Mouse (Mus musculus) neural tube, embryonic 13.5 days (tissue): ENCODE results near the gene Ttc39b. TPM values are rescaled to one million over a fixed set of nuclear protein-coding genes. Genes with fewer than 3 reads are reported as not detected.

ENCODE experiments used
- ATAC-seq: fragments of 200-750 bp; cut with Nextera tagmentation; 2 replicates; pipeline ENCODE4 v1.8.0; 2017; ENCODE audit warnings: low read depth, mild to moderate bottlenecking, moderate TSS enrichment, moderate library complexity
- H3K27ac ChIP-seq: fragments of 300-500 bp; sonication (generic); replicated peaks from 2 replicates; pipeline ENCODE4 v1.5.1; 2015; ENCODE audit warnings: moderate library complexity, mild to moderate bottlenecking, inconsistent platforms
- H3K27me3 ChIP-seq: fragments of 300-500 bp; sonication (generic); 2 replicates; pipeline ENCODE4 v1.6.1; 2015; ENCODE audit warnings: mild to moderate bottlenecking, inconsistent platforms
- H3K36me3 ChIP-seq: fragments of 300-500 bp; sonication (generic); 2 replicates; pipeline ENCODE4 v1.6.1; 2015; ENCODE audit warnings: mild to moderate bottlenecking, inconsistent platforms
- H3K4me1 ChIP-seq: fragments of 300-500 bp; sonication (generic); replicated peaks from 2 replicates; pipeline ENCODE4 v1.6.1; 2015; ENCODE audit warnings: inconsistent platforms
- H3K4me2 ChIP-seq: fragments of 300-500 bp; sonication (generic); 2 replicates; pipeline ENCODE4 v1.6.1; 2015; ENCODE audit warnings: inconsistent platforms, mild to moderate bottlenecking, moderate library complexity
- H3K4me3 ChIP-seq: fragments of 300-500 bp; sonication (generic); 2 replicates; pipeline ENCODE4 v1.5.1; 2015; ENCODE audit warnings: mild to moderate bottlenecking, inconsistent platforms
- H3K9ac ChIP-seq: fragments of 300-500 bp; sonication (generic); 2 replicates; pipeline ENCODE4 v1.6.1; 2015; ENCODE audit warnings: moderate library complexity, mild to moderate bottlenecking, inconsistent platforms
- H3K9me3 ChIP-seq: fragments of 300-500 bp; sonication (generic); 2 replicates; pipeline ENCODE4 v1.6.1; 2016; ENCODE audit warnings: inconsistent platforms
- WGBS: fragments of 180-500 bp; shearing (Covaris S2); methylation state at CpG from one replicate; pipeline ENCODE4 v1.1.7; 2015; 5-methylcytosine and 5-hydroxymethylcytosine counted together
- polyA plus RNA-seq: library from polyadenylated mRNA; unstranded; fragments of >200 nt; fragmentation: Nextera tagmentation; extraction: Ambion mirVana; gene quantifications from 2 replicates; pipeline ENCODE4 v1.2.1, GENCODE M21; 2015

Gene Ttc39b
- polyA plus RNA-seq, 1 experiment from 2014 or later: 4.5 TPM

DNA sequence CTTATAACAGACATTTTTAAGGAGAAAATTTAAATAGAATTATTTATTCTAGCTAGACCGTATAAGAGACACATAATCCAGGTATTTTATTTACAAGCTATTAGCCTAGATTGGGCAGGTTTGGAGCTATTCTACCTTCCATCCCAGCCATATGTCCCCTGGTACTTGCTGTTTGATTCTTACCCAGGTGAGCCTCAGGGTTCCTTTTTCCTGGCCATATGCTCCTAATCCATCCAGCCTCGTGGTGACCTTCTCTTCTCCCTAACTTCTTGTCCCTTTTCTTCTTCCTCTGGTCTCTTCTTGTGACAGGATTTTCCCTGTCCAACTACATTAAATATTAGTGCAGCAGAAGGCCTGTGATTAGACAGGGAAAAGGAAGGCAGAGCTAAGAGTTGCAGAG is 134.3 kb downstream of the Ttc39b start:
- 91% methylated on average over 2 of the region's 2 CpGs for WGBS
- H3K4me2 ChIP-seq: no peak overlapping the region
- no peak for ATAC-seq

DNA sequence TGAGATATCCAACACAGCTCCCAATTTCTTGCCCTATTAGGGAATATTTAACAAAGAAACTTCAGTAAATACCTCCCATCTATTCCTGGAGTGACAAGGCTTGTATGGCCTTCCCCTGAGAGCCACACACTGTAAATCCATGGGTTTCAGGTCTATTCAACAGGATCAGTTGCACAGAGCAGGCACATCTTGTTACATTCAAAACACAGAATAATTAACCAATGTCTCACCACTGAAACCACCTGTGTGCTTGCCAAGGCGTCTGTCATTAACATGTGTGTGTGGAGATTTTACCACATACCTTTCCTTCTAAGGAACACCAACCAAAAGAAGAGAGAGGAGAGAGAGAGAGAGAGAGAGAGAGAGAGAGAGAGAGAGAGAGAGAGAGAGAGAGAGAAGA is 136.7 kb downstream of the Ttc39b start:
- WGBS: 85% methylated on average over 1 of the region's 1 CpGs

More for the DNA sequence above, 134.3 kb downstream of the Ttc39b start:
- H3K36me3 ChIP-seq: no peaks in the 10 kb centered on the region
- no peaks in the 10 kb centered on the region for H3K27me3 ChIP-seq
- H3K9ac ChIP-seq: no peak overlapping the region
- no peak overlapping the region for H3K4me3 ChIP-seq
- H3K27ac ChIP-seq: no peak overlapping the region
- no peaks in the 10 kb centered on the region for H3K4me1 ChIP-seq
- H3K9me3 ChIP-seq: no peaks in the 10 kb centered on the region

DNA sequence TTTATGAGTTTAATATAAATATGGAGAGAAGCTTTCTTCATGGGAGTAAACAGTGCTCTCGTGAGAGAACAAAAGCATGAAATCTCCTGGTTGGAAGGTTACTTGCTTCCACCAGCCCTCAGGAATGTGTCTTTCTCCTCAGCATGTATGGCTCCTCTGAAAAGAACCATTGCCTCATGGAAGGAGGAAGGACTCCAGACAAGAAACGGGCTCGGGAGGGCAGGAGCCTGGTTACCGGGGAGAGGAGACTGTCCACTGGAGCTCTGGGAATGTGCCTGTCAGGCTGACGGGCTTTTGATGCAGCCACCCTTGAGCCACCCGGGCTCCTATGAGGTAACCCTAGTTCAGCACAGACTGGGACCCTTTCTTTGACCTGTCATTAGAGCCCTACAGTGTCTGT is 137.6 kb downstream of the Ttc39b start:
- Histone ChIP-seq H3K36me3 (no peaks in the 10 kb centered on the region), H3K9ac (no peak overlapping the region), H3K4me1 (peaks cover 6% of the 10 kb centered on the region; the same call in 1 of the 2 replicates), H3K27me3 (no peaks in the 10 kb centered on the region), H3K9me3 (no peaks in the 10 kb centered on the region), H3K4me2 (no peak overlapping the region), H3K4me3 (no peak overlapping the region), H3K27ac (no peak overlapping the region)
- 36% methylated on average over 6 of the region's 6 CpGs for WGBS
- no peak for ATAC-seq

More for the DNA sequence above, 136.7 kb downstream of the Ttc39b start:
- H3K4me1 ChIP-seq: peaks cover 6% of the 10 kb centered on the region; the same call in 1 of the 2 replicates
- no peaks in the 10 kb centered on the region for H3K9me3 ChIP-seq
- H3K4me3 ChIP-seq: no peak overlapping the region
- no peak overlapping the region for H3K4me2 ChIP-seq
- no peaks in the 10 kb centered on the region for H3K27me3 ChIP-seq
- H3K36me3 ChIP-seq: no peaks in the 10 kb centered on the region
- H3K9ac ChIP-seq: no peak overlapping the region
- no peak overlapping the region for H3K27ac ChIP-seq
- ATAC-seq: no peak

DNA sequence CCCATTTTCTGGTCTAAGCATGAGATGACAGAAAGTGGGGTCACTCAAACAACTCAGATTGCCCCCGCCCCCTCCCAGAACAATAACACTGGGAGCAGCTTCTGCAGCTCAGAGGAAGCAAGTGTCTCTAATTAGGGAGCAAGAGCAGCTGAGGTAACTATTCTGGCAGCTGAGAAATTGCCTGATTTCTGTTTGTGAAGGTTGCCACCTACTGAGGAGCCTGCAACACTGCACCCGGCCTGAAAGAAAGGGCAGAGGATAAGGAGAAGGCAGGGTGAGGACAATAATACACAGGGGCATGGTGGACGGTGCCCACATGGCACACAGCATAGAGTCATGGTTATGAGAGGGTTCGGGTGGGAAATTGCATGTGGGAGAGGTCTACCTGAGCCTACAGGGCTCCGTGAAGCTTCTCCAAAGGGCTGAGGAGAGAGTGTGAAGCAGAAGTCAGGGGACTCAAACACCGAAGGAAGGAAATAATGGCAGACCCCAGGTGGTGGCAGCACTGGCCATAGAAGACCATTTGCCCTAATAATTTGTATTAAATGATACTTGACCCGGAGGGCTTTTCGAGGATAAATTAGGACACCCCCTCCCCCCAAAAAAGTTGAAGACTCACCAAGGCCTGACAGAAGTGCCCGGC is 140.6 kb downstream of the Ttc39b start:
- Histone ChIP-seq H3K9ac (0 out of 2 replicates have a peak overlapping the region, but pooled peaks have one; percentile 18), H3K4me3 (no peak overlapping the region), H3K36me3 (no peaks in the 10 kb centered on the region), H3K27me3 (no peaks in the 10 kb centered on the region), H3K9me3 (no peaks in the 10 kb centered on the region), H3K4me2 (no peak overlapping the region), H3K27ac (no peak overlapping the region), H3K4me1 (peaks cover 6% of the 10 kb centered on the region; the same call in 1 of the 2 replicates)
- ATAC-seq: peak; percentile 91
- 26% methylated on average over 9 of the region's 9 CpGs for WGBS

DNA sequence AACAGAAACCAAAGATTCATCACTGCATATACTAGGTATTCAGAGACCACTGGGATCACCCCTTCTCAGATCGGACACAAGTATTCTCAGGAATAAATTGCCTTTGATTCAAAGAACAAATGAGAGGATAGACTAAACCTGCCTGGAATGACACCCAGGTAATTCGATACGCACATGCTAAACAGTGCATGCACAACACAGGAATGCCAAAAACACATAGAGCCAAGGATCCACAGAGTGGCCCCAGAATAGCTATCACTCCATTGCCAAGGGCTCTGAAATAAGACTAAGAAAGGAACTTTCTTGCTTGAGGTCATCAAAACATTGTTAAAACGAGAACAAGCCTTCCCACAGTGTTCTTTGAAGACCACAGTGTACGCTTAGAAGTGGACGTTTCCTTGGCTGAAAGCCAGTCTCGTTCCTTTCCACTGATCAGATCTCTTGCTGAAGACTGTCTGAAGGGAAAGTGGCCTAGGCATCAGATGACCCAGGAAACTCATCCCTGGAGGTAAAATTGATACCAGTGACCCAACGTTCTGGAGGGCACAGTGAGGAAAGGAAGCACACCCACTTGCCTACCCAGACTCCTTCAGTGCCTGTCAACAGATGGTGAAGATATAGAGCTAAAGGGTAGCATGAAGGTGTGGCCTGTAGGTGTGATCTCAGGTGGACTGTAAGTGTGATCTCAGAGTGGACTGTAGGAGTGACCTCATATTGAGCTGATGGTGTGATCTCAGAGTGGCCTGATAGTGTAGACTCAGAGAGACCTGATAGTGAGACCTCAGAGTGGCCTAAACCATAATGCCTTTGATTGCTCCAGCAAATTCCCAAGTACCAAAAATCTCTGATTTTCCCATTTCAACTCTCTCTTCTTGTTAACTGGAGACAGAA is 141.6 kb downstream of the Ttc39b start:
- ATAC-seq: peak; percentile 45; the same call in 1 of the 2 replicates
- H3K9me3 ChIP-seq: no peaks in the 10 kb centered on the region
- no peak overlapping the region for H3K27ac ChIP-seq
- WGBS: 72% methylated on average over 8 of the region's 8 CpGs
- H3K27me3 ChIP-seq: no peaks in the 10 kb centered on the region
- H3K4me1 ChIP-seq: peaks cover 6% of the 10 kb centered on the region; the same call in 1 of the 2 replicates
- H3K9ac ChIP-seq: no peak overlapping the region
- no peak overlapping the region for H3K4me2 ChIP-seq
- H3K4me3 ChIP-seq: no peak overlapping the region
- H3K36me3 ChIP-seq: no peaks in the 10 kb centered on the region

DNA sequence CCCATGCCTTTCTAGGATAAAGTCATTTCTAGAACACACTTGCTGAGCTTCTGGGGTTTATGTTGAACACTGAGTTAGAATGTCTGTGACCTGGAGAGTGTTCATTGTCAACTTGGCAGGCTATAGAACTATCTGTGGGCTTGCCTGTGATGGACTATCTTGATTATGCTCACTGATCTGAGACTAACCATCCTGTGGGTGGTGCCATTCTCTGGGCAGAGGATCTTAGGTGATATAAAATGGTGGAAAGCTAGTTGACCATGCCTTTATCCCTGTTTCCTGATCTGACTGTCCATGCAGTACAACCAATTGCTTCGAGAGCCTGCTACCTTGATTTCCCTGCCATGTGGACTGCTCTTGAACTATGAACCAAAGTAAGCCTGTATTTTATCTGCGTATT is 146.6 kb downstream of the Ttc39b start:
- Histone ChIP-seq H3K4me1 (peaks cover 2% of the 10 kb centered on the region; the same call in 1 of the 2 replicates), H3K27ac (no peak overlapping the region), H3K27me3 (no peaks in the 10 kb centered on the region), H3K9ac (no peak overlapping the region), H3K9me3 (no peaks in the 10 kb centered on the region), H3K36me3 (no peaks in the 10 kb centered on the region), H3K4me3 (no peak overlapping the region), H3K4me2 (no peak overlapping the region)
- no peak for ATAC-seq
- WGBS: 94% methylated on average over 2 of the region's 2 CpGs

DNA sequence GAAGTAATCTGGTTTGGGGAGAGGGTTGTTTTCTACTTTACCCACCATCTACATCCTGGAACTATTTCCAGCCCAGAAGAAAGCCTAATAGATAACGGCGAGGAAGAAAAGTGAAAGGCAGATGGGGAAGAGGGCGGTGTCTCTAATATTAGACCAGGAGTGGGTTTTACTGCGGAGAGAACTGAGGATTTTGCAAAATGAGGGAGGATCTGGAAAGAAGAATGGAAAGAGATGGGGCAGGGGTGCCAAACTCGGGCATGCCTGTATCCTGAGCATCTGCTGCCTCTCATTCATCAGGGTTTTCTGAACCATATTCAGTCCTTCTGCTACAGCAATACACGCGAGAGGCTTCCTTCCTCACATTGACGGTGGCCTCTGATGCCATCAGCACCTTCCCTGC is 149.1 kb downstream of the Ttc39b start:
- Histone ChIP-seq H3K27me3 (no peaks in the 10 kb centered on the region), H3K4me2 (no peak overlapping the region), H3K27ac (no peak overlapping the region), H3K4me1 (no peaks in the 10 kb centered on the region), H3K9me3 (no peaks in the 10 kb centered on the region), H3K4me3 (no peak overlapping the region), H3K9ac (no peak overlapping the region), H3K36me3 (no peaks in the 10 kb centered on the region)
- 90% methylated on average over 8 of the region's 8 CpGs for WGBS
- no peak for ATAC-seq

DNA sequence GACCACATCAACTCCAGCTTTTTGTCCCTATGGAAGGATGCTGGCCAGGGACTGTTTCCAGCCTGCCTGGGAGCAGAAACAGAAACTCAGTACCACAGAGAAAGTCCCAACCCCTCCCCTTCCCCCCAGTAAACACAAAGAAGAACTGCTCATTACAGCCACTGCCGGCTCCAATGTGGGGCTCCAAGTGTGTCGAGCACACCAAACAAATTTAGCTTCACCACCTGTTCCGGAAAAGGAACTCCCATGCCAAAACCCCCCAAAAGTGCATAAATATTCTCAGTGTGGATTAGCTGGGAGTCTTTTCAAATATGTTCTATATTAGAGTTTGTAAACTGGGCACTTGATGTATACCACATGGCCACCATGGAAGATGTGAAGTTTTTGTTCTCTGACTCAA is 151.8 kb downstream of the Ttc39b start:
- Histone ChIP-seq H3K36me3 (no peaks in the 10 kb centered on the region), H3K9me3 (no peaks in the 10 kb centered on the region), H3K4me3 (no peak overlapping the region), H3K4me1 (no peaks in the 10 kb centered on the region), H3K27ac (no peak overlapping the region), H3K9ac (no peak overlapping the region), H3K4me2 (no peak overlapping the region), H3K27me3 (no peaks in the 10 kb centered on the region)
- ATAC-seq: no peak
- 48% methylated on average over 3 of the region's 3 CpGs for WGBS

DNA sequence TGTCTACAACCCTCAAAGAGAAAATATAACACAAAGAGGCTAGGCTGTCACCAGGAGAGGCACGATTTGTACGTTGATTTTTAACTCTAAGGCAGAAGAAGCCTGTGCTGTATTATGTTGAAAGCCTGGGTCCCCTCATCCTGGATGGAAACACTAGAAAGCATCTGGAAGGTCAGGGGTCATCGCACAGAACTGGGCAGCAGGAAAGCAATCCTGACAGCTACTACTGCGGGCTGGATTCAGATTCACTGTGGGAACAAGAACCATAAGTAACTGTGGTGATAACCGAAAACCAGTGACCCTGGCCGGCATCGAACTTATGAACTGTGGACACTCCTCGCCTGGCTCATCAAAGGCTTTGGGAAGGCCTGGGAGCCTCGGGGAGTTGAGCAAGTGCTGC is 153.3 kb downstream of the Ttc39b start:
- ATAC-seq: no peak
- no peak overlapping the region for H3K27ac ChIP-seq
- H3K36me3 ChIP-seq: no peaks in the 10 kb centered on the region
- WGBS: 55% methylated on average over 9 of the region's 9 CpGs
- no peaks in the 10 kb centered on the region for H3K4me1 ChIP-seq
- no peak overlapping the region for H3K4me2 ChIP-seq
- no peak overlapping the region for H3K4me3 ChIP-seq
- H3K27me3 ChIP-seq: no peaks in the 10 kb centered on the region
- H3K9ac ChIP-seq: no peak overlapping the region
- no peaks in the 10 kb centered on the region for H3K9me3 ChIP-seq

Other genes with a start within 250 kb of the Ttc39b start
- 72.0 and 76.1 TPM in 2 replicates for gene Snapc3, start 93.5 kb upstream of the Ttc39b start, polyA plus RNA-seq
- 266 and 271 TPM in 2 replicates for gene Psip1, start 162.2 kb upstream of the Ttc39b start, polyA plus RNA-seq
- gene Ccdc171, start 201.3 kb upstream of the Ttc39b start, polyA plus RNA-seq: 2.9 and 5.2 TPM in 2 replicates